Mouse (Mus musculus) cerebellum, adult 2 months (tissue): Measurements from ENCODE around the gene Slc25a12.

Experiments
- CTCF ChIP-seq: fragments of 200-500 bp; IDR thresholded peaks from 2 replicates; pipeline ENCODE4 v1.5.1; 2011; ENCODE audit warnings: low read depth, mild to moderate bottlenecking, control low read depth, low read length, moderate library complexity, borderline replicate concordance; ENCODE audit not compliant: insufficient read depth
- POLR2A ChIP-seq: fragments of 200-500 bp; IDR thresholded peaks from 2 replicates; pipeline ENCODE4 v1.6.1; 2011; ENCODE audit warnings: low read length, control low read depth, borderline replicate concordance; ENCODE audit not compliant: insufficient read depth

- TF ChIP-seq CTCF (no peak), POLR2A (no peak)
Observed at GRCm38 (mm10) chr2:71254836-71255235, 112.7 kb downstream of the Slc25a12 start.
